Mouse (Mus musculus): Measurements from ENCODE around the gene Ptgr1.

Gene Ptgr1

DNA sequence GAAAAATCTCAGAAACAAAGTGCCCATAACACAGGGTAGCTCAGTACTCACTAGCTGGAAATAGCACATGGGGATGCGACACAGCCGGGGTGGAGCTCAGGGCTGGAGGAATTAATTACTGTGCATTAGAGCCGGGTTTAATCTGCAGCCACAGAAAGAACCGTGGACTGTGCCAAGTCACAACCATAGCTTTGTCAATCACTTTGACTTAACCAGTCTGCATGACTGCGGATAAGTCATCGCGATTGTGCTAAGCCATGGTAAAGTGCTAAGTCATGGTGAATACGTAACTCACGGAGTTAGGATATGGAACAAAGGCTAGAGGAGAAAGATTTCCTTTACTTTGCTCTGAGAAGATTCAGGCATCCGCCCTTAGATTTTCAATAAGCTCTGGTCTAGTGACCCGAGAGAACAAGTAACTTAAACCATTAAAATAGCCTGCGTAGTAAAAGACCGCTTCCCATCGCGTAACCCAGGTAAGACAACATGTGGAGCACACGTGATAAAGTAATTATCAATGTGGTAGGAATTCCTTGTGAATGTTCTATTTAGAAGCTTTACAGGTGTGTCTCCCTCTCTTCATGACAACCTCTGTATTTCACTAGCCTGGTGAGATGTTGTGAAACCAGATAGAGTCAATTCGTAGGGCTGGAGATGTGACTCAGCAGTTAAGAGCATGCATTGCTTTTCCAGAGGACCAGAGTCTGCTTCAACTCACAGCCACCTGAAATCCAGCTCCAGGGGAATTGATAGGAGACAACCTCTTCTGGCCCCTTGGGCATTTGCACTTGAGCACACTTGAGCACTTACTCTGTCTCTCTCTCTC, 3.9 kb upstream of the Ptgr1 start:
- no peak for DNase-seq

GRCm38 (mm10) chr4:58989303-58989898, 2.5 kb upstream of the Ptgr1 start:
- no peak for DNase-seq

- peak; percentile 80 for DNase-seq
These were observed 1.7 kb downstream of the Ptgr1 start for GRCm38 (mm10) chr4:58985157-58985648.

DNA sequence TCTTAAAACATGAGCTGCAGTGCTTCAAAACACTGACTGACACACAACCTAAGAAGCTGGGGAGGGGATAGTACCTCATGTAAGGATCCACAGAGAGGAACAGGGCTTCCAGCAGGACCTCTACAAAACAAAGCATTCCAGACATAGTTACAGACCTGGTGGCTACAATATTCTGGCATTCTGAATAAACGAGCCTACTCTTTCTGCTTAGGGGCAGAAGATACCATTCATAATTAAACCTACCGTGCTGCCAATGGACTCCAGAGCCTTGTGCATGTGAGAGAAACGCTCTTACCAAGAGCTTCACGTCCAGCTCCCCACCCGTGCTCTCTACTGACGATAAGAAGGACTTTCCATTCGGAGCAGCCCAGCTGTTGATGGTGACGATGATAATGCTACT, 4.1 kb downstream of the Ptgr1 start:
- DNase-seq, result no peak

- no peak for DNase-seq
These were observed 5.5 kb downstream of the Ptgr1 start for GRCm38 (mm10) chr4:58981421-58981820.

- no peak for DNase-seq
These were observed 11.2 kb downstream of the Ptgr1 start for GRCm38 (mm10) chr4:58975711-58976110.

GRCm38 (mm10) chr4:58970678-58971077, 16.2 kb downstream of the Ptgr1 start:
- DNase-seq, result no peak

GRCm38 (mm10) chr4:58965136-58965535, 21.8 kb downstream of the Ptgr1 start:
- DNase-seq, result no peak

DNA sequence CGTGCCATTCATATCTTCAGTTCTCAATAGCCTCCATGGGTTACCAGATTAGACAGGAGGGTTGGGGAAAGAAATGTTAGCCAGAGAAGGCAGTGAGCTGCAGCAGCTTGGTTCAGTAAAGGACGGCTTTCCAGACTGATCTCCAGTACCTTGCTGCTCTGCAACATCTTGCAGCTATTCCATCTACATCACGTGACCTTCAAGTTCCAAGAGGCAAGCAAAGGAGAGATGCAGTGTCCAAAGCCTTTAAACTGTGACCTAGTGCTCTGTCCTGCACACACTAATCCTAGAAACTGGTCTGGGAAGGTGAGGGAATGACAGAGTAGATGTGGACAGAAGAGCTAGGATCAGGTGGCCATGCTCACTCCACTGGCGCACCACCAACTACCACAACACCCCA, 23.6 kb downstream of the Ptgr1 start:
- no peak for DNase-seq

GRCm38 (mm10) chr4:58961719-58962118, 25.2 kb downstream of the Ptgr1 start:
- no peak for DNase-seq

DNA sequence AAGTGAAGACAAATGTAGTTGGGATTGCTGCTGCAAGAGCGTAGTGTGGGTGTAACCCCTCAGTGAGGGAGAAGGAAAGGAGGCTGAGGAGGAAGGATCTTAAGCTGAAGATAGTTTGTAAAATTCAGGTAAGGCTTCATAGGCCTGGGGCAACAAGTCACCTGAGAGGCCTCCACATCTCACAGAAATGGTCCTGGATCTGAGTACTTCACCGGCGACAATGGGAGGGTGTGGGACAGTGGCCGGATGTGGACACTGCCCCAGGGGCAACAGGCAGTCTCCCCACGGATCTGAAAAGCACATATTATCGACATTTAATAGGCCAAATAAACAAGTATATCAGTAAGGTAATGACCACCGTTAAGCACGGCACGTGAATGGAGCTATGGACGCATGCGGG, 34.3 kb downstream of the Ptgr1 start:
- no peak for DNase-seq

GRCm38 (mm10) chr4:58948391-58948790, 38.5 kb downstream of the Ptgr1 start:
- DNase-seq, result no peak

DNA sequence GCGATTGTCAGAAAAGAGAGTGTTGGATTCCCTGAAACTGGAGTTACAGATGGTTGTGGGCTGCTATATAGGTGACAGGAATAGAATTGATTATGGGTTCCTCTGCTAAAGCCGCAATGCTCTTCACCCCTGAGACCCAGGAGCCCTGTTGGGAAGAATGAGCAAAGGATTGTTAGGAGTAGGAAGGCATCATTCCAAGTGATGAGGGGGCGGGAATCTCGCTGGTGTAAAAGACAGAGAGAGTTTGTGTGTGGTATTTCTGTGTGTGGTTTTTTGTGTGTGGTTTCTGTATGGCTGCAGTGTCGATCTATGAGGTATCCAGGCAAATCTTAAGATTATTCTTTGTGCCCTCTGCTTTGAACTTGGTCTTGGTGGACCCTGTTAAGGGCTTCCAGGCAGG, 42.2 kb downstream of the Ptgr1 start:
- peak; percentile 19 for DNase-seq

GRCm38 (mm10) chr4:58944206-58944553, 42.7 kb downstream of the Ptgr1 start:
- DNase-seq, result no peak

DNA sequence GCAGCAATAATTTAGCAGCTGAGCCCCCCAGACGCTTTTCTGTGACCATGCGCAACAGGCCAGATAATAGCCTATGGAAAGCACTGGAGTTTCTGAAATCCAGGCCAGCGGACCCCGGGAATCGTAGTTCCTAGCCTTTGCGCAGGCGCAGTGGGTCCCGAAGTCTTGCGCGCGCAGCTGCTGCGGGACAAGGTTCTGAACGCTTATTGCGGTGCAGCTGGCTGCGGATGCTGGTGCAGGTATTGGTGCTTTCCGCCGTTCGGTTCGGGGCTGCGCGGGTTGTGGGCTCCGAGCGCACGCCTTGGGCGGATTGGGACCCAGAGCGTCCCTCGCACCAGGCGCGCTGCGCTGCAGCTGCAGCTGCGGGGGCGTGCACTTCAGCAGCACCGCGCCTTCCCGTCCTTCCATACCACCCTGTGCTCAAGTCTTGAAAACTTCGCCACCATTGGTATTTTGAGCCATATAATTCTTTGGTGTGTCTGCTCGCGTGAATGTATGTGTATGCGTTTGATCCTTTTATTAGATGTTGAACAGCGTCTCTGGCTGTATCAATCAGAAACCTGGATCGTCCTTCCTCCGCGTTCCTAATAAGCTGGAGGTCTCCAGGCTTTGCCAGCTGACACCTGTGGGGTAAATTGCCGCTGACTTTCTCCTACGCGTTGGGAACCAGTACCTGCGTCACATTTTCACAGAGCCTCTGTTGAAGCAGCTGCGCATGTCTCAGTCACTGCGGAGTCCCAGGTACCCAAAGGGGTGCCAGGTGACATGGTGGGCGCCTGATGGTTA, 43.3 kb downstream of the Ptgr1 start, which contains the start of gene Zkscan16:
Zkscan16 (plus strand) TSS at position 209 of the 786 bp plus-strand sequence.
- peak; percentile 96 for DNase-seq

GRCm38 (mm10) chr4:58942942-58943341, 44.0 kb downstream of the Ptgr1 start:
- DNase-seq, result no peak

- DNase-seq, result no peak
These were observed 45.3 kb downstream of the Ptgr1 start for GRCm38 (mm10) chr4:58941638-58942037.

DNA sequence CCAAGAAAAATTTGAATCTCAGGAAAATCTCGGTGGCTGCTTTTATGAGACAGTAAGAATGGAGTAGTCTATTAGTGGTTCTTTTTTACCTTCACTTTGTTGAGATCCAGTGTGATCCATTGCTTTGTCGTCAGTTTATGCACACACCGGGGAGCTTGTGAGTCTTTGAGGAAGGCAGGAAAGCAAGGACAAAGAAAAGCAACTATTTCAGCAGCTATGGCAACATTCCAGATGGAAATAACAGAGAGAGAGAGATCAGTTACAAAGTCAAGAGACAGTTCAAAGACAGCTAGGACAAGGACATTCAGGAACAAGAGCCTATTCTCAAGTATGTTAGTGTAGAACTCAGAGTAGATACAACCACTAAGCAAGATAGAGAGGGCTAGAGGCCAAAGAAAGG, 51.1 kb downstream of the Ptgr1 start:
- DNase-seq, result no peak

DNA sequence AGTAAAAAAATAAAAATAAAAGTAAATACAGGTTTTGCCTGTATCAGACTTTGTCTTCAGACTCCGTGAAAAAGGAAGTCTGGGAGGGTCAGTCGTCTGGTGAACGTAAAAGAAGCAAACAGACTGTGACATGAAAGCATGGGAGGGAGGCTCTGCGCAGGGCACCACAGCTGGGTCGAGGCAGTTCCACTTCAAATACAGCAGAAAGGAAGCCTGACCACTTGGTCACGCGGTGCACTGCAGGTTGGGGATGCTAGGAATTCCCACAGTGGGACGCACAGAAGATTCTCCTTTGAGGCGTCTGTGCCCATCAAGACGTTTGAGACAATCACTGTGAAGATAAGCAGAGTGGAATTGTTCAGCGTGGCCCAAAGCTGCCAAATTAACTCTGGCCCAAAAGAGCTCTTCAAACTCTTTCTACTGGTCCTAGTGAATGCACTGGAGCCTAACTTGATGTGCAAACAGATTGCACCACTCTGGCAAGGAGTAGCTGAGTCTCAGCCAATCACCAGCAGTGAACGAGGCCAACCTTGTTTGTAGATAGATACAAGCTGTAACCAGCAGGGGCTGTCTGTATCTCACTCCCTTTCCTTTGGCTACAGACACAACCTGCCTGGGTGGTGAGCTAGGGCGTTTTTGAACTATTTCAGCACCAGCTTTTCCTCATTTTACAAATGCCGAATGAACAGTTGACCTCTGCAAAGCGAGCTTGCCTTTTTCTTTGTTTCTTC, 52.0 kb downstream of the Ptgr1 start:
- peak; percentile 11 for DNase-seq

DNA sequence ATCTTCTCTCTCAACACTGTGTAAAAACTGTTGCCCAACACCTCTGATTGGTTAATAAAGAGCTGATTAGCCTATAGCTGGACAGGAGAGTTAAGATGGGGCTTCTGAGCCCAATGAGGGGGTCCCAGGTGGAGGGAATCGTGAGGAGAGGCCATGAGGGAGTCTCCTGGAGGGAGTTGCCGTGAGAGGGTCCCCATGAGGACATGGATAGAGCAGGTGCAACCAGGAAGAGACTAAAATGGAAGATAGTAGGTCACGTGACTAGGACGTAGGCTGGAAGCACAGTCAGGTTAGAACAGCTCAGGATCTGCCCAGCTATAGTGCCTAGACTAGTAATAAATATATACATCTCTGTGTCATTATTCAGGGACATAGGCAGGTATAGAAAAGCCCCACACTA, 52.6 kb downstream of the Ptgr1 start:
- no peak for DNase-seq

- no peak for DNase-seq
These were observed 54.4 kb downstream of the Ptgr1 start for GRCm38 (mm10) chr4:58932541-58932940.

DNA sequence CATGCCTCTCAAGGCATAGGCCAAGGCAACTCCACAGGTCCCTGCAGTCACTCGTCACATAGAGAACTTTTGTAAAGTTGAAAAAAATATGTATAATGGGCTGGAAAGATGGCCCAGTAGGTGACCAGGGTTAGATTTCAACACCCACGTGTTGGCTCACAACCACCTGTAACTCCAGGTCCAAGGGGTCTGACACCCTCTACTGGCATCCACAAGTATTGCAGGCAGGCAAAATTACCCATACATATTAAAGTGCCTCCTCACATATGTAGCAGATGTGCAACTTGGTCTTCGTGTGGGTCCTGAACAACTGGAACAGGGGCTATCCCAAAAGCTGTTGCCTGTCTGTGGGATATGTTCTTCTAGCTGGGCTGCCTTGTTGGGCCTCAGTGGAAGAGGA, 59.3 kb downstream of the Ptgr1 start:
- no peak for DNase-seq

DNA sequence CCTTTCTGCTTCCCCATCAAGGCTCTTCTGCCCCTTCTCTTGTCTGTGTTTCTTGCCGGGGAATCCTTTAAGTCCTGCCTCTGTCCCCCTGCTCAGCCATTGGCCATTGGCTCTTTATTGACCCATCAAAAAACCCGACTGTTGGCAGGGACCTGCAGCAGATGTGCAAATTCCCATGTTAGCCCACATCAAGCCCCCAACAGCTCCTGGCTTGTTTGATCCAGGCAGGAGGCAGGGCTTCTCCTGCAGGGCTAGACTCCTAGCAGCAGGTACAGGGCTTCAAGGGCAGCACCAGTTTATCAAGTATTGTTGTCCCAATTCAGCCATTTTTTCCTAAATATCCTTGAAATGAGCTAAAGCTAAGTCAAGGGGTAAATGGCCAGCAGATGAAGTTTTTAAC, 60.8 kb downstream of the Ptgr1 start:
- no peak for DNase-seq

Measured in right cerebral cortex, postnatal 14 days (tissue).